Comparison of ENCODE assay signal across 9 mouse cellular contexts in genomic region chr5:75829850-75830625, GRCm38 (mm10).
DNase-seq lines count a peak whose midpoint lies in the region; ATAC-seq lines count a peak whose summit lies in the region.
"Had no signal": no experiment of that assay in that cellular context is flagged by ENCODE, and none has a peak within 500 bp of the region (broad histone marks: within the 10 kb centered on the region; RNA-seq: fewer than 3 reads in every experiment).

No protein-coding gene starts in this region.

- H3K4me1 ChIP-seq in stomach, embryonic 16.5 days (ENCODE audit: control insufficient read depth, insufficient read depth, low read length), result peaks cover 10% of the 10 kb centered on the region; the same call in 1 of the 2 replicates

- peak; percentile 25 for DNase-seq in left cerebral cortex, postnatal 4 days
- DNase-seq in left cerebral cortex, postnatal 14 days (ENCODE audit: low spot score in 2 of 2), result no peak
- DNase-seq in induced T-regulatory cell, adult 2 months (ENCODE audit: low read depth), result peak; percentile 12
- no peak for DNase-seq in right cerebral cortex, postnatal 14 days

- H3K36me3 ChIP-seq in stomach, embryonic 16.5 days (ENCODE audit: control insufficient read depth, insufficient read depth, low read length), result no peaks in the 10 kb centered on the region
- H3K36me3 ChIP-seq: hindbrain, embryonic 12.5 days had no signal

- no peak overlapping the region for H3K9ac ChIP-seq in stomach, embryonic 16.5 days (ENCODE audit: low read length)
- H3K9ac ChIP-seq: hindbrain, embryonic 12.5 days had no signal

- peak; percentile 59 for ATAC-seq in common myeloid progenitor, adult 5-6 weeks (replicated peaks; ENCODE audit: low read depth, poor library complexity, severe bottlenecking)
- peak; percentile 34; the same call in 1 of the 2 replicates for ATAC-seq in stomach, embryonic 16.5 days (ENCODE audit: insufficient read depth, low FRiP score)
- ATAC-seq in erythroid progenitor cell, adult 5-6 weeks (replicated peaks; ENCODE audit: low FRiP score, poor library complexity, severe bottlenecking), result no peak

- no peak overlapping the region for H3K4me2 ChIP-seq in stomach, embryonic 16.5 days (ENCODE audit: low read depth, low read length)
- H3K4me2 ChIP-seq: hindbrain, embryonic 12.5 days had no signal

- H3K9me3 ChIP-seq in stomach, embryonic 16.5 days (replicated peaks; ENCODE audit: control insufficient read depth, low read length), result no peaks in the 10 kb centered on the region
- H3K9me3 ChIP-seq: hindbrain, embryonic 12.5 days had no signal

- H3K27ac ChIP-seq in stomach, embryonic 16.5 days (ENCODE audit: low read length), result no peak overlapping the region; the same call in 1 of the 2 replicates
- H3K27ac ChIP-seq: hindbrain, embryonic 12.5 days; macrophage had no signal

- intact Hi-C loops in left cerebral cortex, postnatal 4 days (cut with DNase I), result no loop called here
- intact Hi-C loops in left cerebral cortex, postnatal 14 days (cut with DNase I), result no loop called here

- 34% methylated on average over 6 of the region's 6 CpGs for WGBS in stomach, embryonic 16.5 days

- H3K27me3 ChIP-seq in stomach, embryonic 16.5 days (ENCODE audit: control insufficient read depth, insufficient read depth, low read length), result no peaks in the 10 kb centered on the region

- no peak overlapping the region for H3K4me3 ChIP-seq in stomach, embryonic 16.5 days (replicated peaks; ENCODE audit: low read length)
- H3K4me3 ChIP-seq: hindbrain, embryonic 12.5 days had no signal

Comparison
In these comparisons a context has a peak if more than half of its experiments do, and no peak if none do; other contexts are left out.
1. DNase-seq: peak in left cerebral cortex, postnatal 4 days (single experiment) and induced T-regulatory cell, adult 2 months (single experiment); none in left cerebral cortex, postnatal 14 days (0 of 2) and right cerebral cortex, postnatal 14 days (single experiment).